Mouse (Mus musculus) myocyte (in vitro differentiated cells): ENCODE data around the gene Commd1.

Experiments used
- CEBPB ChIP-seq: IDR thresholded peaks from 2 replicates; pipeline ENCODE4 v1.6.1; 2011; ENCODE audit warnings: mild to moderate bottlenecking, moderate library complexity; ENCODE audit not compliant: poor library complexity, insufficient read depth, severe bottlenecking
- E2F4 ChIP-seq: IDR thresholded peaks from one replicate; pipeline ENCODE4 v1.6.1; 2011; ENCODE audit warnings: mild to moderate bottlenecking, control low read depth, moderate library complexity; ENCODE audit not compliant: insufficient read depth
- MAX ChIP-seq: IDR thresholded peaks from one replicate; pipeline ENCODE4 v1.6.1; 2011; ENCODE audit warnings: low read depth, mild to moderate bottlenecking, control low read depth
- MYOD1 ChIP-seq, 3 experiments: IDR thresholded peaks; one replicate each; pipeline ENCODE4 v1.6.1; 2011; ENCODE audit warnings: control low read depth in 2 of 3, low read depth in 2 of 3, mild to moderate bottlenecking in 2 of 3, moderate library complexity in 1 of 3; ENCODE audit not compliant: insufficient read length in 2 of 3, control insufficient read depth in 1 of 3
- POLR2A ChIP-seq: IDR thresholded peaks from one replicate; pipeline ENCODE4 v1.6.1; 2011; ENCODE audit warnings: low read depth, mild to moderate bottlenecking, control low read depth, moderate library complexity; ENCODE audit not compliant: insufficient read length
- POLR2AphosphoS2 ChIP-seq: IDR thresholded peaks from one replicate; pipeline ENCODE4 v1.6.1; 2011; ENCODE audit warnings: low read depth, control low read depth; ENCODE audit not compliant: insufficient read length
- REST ChIP-seq: IDR thresholded peaks from one replicate; pipeline ENCODE4 v1.6.1; 2011; ENCODE audit warnings: mild to moderate bottlenecking, control low read depth, moderate library complexity; ENCODE audit not compliant: insufficient read depth, insufficient read length
- SRF ChIP-seq: IDR thresholded peaks from one replicate; pipeline ENCODE4 v1.6.1; 2011; ENCODE audit warnings: low read depth; ENCODE audit not compliant: control insufficient read depth, insufficient read length
- TCF12 ChIP-seq: IDR thresholded peaks from one replicate; pipeline ENCODE4 v1.6.1; 2011; ENCODE audit warnings: mild to moderate bottlenecking, control low read depth; ENCODE audit not compliant: poor library complexity, insufficient read depth, severe bottlenecking
- TCF3 ChIP-seq: IDR thresholded peaks from one replicate; pipeline ENCODE4 v1.6.1; 2011; ENCODE audit warnings: low read depth, control low read depth; ENCODE audit not compliant: insufficient read length
- USF1 ChIP-seq: IDR thresholded peaks from one replicate; pipeline ENCODE4 v1.6.1; 2011; ENCODE audit warnings: low read depth, mild to moderate bottlenecking, control low read depth, moderate library complexity

- TF ChIP-seq TCF12 (no peak), POLR2A (no peak), USF1 (no peak), CEBPB (no peak), E2F4 (no peak), MYOD1 (IDR thresholded peaks at IDR 0.05; ENCODE audit: control insufficient read depth in 1 of 3, insufficient read length in 2 of 3, low read depth in 2 of 3) (no peak), TCF3 (no peak), SRF (no peak), MAX (no peak), POLR2AphosphoS2 (no peak), REST (no peak)
Observed at GRCm38 (mm10) chr11:22957791-22958374, 24.3 kb downstream of the Commd1 start.
